Mouse (Mus musculus) ES-Bruce4 (cell line): ENCODE data around the gene Dhx15.

Experiments
- CTCF ChIP-seq: IDR thresholded peaks from one replicate; pipeline ENCODE4 v1.8.1; 2011; ENCODE audit warnings: low read depth, low read length
- EP300 ChIP-seq: IDR thresholded peaks from 2 replicates; pipeline ENCODE4 v1.6.1; 2011; ENCODE audit warnings: low read depth, low read length; ENCODE audit not compliant: insufficient read depth
- POLR2A ChIP-seq: IDR thresholded peaks from one replicate; pipeline ENCODE4 v1.8.1; 2011; ENCODE audit warnings: low read length; ENCODE audit not compliant: insufficient read depth

- TF ChIP-seq POLR2A = no peak
- no peak for TF ChIP-seq EP300
- no peak for TF ChIP-seq CTCF
Observed at GRCm38 (mm10) chr5:52218238-52218637, 27.9 kb upstream of the Dhx15 start.
